Mouse (Mus musculus) bone marrow, adult 2 months (tissue): ENCODE results near the gene Theg. TPM values are rescaled to one million over a fixed set of nuclear protein-coding genes. Genes with fewer than 3 reads are reported as not detected.

Experiments used
- H3K27ac ChIP-seq: fragments of 200-500 bp; 2 replicates; pipeline ENCODE4 v1.5.1; 2012; ENCODE audit warnings: low read depth, mild to moderate bottlenecking, control low read depth, inconsistent platforms, low read length; ENCODE audit not compliant: control insufficient read depth, poor library complexity, insufficient read depth
- H3K4me1 ChIP-seq: fragments of 200-500 bp; 2 replicates; pipeline ENCODE4 v1.6.1; 2011; ENCODE audit warnings: low read length; ENCODE audit not compliant: control insufficient read depth, insufficient read depth
- H3K4me3 ChIP-seq: fragments of 200-500 bp; replicated peaks from 2 replicates; pipeline ENCODE3; 2011; ENCODE audit warnings: mild to moderate bottlenecking, low read depth, low read length, control low read depth; ENCODE audit not compliant: control insufficient read depth
- CTCF ChIP-seq: fragments of 200-500 bp; IDR thresholded peaks from 2 replicates; pipeline ENCODE4 v1.5.1; 2011; ENCODE audit warnings: low read length, control low read depth; ENCODE audit not compliant: control insufficient read depth, insufficient read depth
- POLR2A ChIP-seq: fragments of 200-500 bp; IDR thresholded peaks from 2 replicates; pipeline ENCODE4 v1.6.1; 2011; ENCODE audit warnings: low read depth, mild to moderate bottlenecking, control low read depth, low read length, borderline replicate concordance; ENCODE audit not compliant: control insufficient read depth
- WGBS: fragments of 180-500 bp; shearing (Covaris S2); methylation state at CpG from one replicate; pipeline ENCODE4 v1.1.7; 2018; 5-methylcytosine and 5-hydroxymethylcytosine counted together
- polyA plus RNA-seq: library from polyadenylated mRNA; stranded (reverse); fragments of >200 nt; gene quantifications from 2 replicates; pipeline ENCODE4 v1.2.4, GENCODE M21; 2011; ENCODE audit warnings: low replicate concordance; ENCODE audit not compliant: missing spikeins, insufficient read depth, insufficient read length

The Theg gene
- polyA plus RNA-seq, 1 experiment, result not detected

- TF ChIP-seq POLR2A (no peak), CTCF (no peak)
- WGBS, result 91% methylated on average over 11 of the region's 11 CpGs
Observed at GRCm38 (mm10) chr10:79542171-79542570, 45.0 kb downstream of the Theg start.

GRCm38 (mm10) chr10:79541522-79541921, 45.6 kb downstream of the Theg start:
- Histone ChIP-seq H3K4me1 (no peaks in the 10 kb centered on the region; the same call in 1 of the 2 replicates), H3K27ac (no peak overlapping the region), H3K4me3 (no peak overlapping the region)
- TF ChIP-seq CTCF, result no peak
- TF ChIP-seq POLR2A, result no peak
- WGBS, result 90% methylated on average over 15 of the region's 15 CpGs

More at GRCm38 (mm10) chr10:79542171-79542570, 45.0 kb downstream of the Theg start:
- H3K27ac ChIP-seq, result no peak overlapping the region
- H3K4me1 ChIP-seq, result no peaks in the 10 kb centered on the region; the same call in 1 of the 2 replicates
- no peak overlapping the region for H3K4me3 ChIP-seq

GRCm38 (mm10) chr10:79540746-79541145, 46.4 kb downstream of the Theg start:
- Histone ChIP-seq H3K4me1 (no peaks in the 10 kb centered on the region; the same call in 1 of the 2 replicates), H3K27ac (no peak overlapping the region), H3K4me3 (no peak overlapping the region)
- WGBS, result 85% methylated on average over 11 of the region's 11 CpGs
- TF ChIP-seq CTCF (no peak), POLR2A (no peak)

DNA sequence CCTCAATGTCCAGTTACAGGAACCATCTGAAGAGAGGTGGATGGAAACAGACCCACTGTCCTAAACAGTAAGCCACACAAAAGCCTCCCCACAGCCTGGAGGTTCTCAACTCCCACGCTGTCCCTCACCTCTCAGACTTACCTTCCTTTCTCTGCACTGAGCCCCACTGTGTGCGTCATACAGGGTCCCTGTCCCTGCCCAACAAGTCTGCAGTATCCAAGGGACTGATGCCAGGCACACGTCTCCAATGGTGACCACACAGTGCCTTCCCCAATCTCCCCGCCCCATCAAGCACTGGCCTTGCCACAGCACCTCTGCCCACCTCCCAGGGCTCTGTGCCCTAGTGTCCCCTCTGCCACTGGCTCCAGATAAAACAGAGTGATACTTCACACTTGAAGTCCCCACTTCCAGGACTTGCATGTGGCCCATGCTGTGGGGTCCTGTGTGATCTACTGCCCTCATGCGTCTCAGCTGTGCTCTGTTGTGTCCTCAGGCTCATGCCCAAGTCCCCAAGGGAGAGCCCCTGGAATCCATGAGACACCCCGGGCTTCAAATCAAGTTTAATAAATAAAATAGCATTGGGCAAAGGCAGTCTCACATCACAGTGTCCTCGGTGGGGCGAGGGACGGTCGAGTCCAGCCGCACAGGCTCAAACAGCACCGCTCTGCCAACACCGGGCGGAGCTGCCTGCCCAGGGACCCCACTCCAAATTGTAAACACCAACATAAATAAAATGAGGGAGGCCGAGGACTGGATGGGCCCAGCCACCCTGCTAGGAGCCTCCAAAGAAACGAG, 47.2 kb downstream of the Theg start:
- TF ChIP-seq POLR2A, result no peak
- TF ChIP-seq CTCF, result no peak
- H3K4me1 ChIP-seq, result no peaks in the 10 kb centered on the region; the same call in 1 of the 2 replicates
- no peak overlapping the region for H3K27ac ChIP-seq
- WGBS, result 87% methylated on average over 16 of the region's 16 CpGs
- no peak overlapping the region for H3K4me3 ChIP-seq

DNA sequence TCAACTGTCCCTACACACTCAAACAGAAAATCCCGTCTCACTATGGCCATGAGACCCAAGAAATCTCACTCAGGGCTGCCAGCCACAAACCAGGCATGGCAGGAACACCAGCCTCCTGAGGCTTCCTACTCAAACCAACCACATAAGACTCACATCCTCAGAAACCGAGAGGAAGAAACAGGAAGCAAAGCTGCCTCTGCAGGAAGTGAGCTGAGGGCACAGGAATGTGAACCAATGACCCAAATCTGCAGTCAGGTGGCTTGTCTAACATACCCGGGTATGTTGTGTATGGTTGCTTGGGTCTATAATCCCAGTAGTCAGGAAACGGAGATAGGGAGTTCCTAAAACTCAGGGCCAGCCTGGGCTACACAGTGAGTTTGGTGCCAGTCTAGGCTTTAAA, 48.3 kb downstream of the Theg start:
- Histone ChIP-seq H3K4me3 (no peak overlapping the region), H3K27ac (no peak overlapping the region), H3K4me1 (no peaks in the 10 kb centered on the region; the same call in 1 of the 2 replicates)
- 5% methylated on average over 4 of the region's 4 CpGs for WGBS
- no peak for TF ChIP-seq POLR2A
- no peak for TF ChIP-seq CTCF

DNA sequence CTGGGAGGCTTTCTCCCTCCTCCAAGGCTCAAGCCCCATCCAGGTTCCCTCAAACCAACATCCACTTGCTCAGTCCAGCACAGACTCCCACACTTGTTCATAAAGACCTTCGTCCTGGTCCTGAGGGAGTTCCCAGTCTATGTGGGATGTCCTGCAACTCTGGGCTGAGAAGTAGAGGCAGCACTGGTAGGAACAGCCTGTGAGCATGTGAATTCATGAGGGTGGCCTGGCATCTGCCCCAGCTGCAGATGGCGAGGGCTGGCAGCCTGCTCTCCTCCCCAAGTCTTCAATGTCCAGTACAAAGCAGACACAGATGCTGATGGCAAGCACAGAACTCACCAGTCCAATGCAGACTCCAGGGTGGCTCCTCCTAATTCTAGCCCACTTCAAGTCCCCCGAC, 48.8 kb downstream of the Theg start:
- no peak overlapping the region for H3K27ac ChIP-seq
- 70% methylated on average over 3 of the region's 3 CpGs for WGBS

GRCm38 (mm10) chr10:79537781-79538180, 49.4 kb downstream of the Theg start:
- TF ChIP-seq CTCF, result no peak
- no peaks in the 10 kb centered on the region; the same call in none of the 2 replicates for H3K4me1 ChIP-seq

More for the DNA sequence above, 48.8 kb downstream of the Theg start:
- Histone ChIP-seq H3K4me3 (no peak overlapping the region), H3K4me1 (no peaks in the 10 kb centered on the region; the same call in 1 of the 2 replicates)
- TF ChIP-seq CTCF (no peak), POLR2A (no peak)

DNA sequence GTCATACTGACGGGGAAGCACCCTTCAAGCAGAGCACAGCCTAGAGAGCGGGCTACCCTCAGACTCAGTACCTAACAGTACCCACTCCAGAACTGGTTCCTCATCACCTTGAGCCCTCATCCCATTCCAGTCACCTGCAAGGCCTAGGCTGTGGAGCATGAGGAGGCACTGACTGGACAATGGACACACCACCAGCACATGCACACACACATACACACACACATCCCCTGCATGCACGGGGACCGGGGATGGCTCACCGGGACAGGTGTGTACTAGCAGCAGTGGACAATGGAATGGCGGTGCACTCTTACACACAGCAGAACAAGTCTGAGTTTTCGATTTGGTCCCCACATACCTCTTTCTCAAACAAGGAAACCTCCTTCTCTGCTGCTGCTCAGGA, 49.9 kb downstream of the Theg start:
- H3K4me1 ChIP-seq, result no peaks in the 10 kb centered on the region; the same call in none of the 2 replicates
- H3K4me3 ChIP-seq, result no peak overlapping the region
- H3K27ac ChIP-seq, result no peak overlapping the region
- WGBS, result 82% methylated on average over 7 of the region's 7 CpGs
- no peak for TF ChIP-seq POLR2A
- TF ChIP-seq CTCF, result no peak

More at GRCm38 (mm10) chr10:79537781-79538180, 49.4 kb downstream of the Theg start:
- WGBS, result 82% methylated on average over 2 of the region's 2 CpGs
- H3K27ac ChIP-seq, result no peak overlapping the region
- no peak overlapping the region for H3K4me3 ChIP-seq

- TF ChIP-seq CTCF (no peak), POLR2A (no peak)
- no peak overlapping the region for H3K27ac ChIP-seq
- H3K4me3 ChIP-seq, result no peak overlapping the region
- H3K4me1 ChIP-seq, result no peaks in the 10 kb centered on the region; the same call in none of the 2 replicates
- WGBS, result 81% methylated on average over 12 of the region's 12 CpGs
Observed at GRCm38 (mm10) chr10:79536461-79537080, 50.6 kb downstream of the Theg start.
